Mouse (Mus musculus) C2C12 (cell line): ENCODE measurements around the gene Pon3.

Experiments
- CTCF ChIP-seq: IDR thresholded peaks from one replicate; pipeline ENCODE4 v1.5.1; 2011; ENCODE audit not compliant: control insufficient read depth, insufficient read depth, insufficient read length
- USF1 ChIP-seq: IDR thresholded peaks from one replicate; pipeline ENCODE4 v1.6.1; 2011; ENCODE audit warnings: low read depth, mild to moderate bottlenecking, control low read depth, moderate library complexity

DNA sequence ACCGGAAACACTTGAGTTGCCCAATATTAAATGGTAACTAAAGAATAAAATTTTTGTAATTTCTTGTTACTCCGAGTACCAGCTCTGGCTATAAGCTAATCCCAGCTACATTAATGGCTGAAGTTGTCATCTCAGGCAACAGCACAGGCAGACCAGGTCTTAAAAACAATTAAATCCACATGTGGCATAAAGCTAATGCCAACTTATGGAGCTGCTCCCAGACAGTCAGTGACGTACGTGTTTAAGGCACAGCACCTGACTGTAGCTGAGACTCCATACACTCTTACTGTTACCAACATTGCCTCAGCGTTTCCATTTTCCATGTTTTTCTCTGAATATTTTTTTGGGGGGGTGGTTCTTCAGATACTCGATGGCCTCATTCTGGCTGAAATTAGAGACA, 76.9 kb downstream of the Pon3 start:
- TF ChIP-seq CTCF (no peak), USF1 (no peak)
